Mouse (Mus musculus) liver, embryonic 14.5 days (tissue): ENCODE measurements around the gene Nodal. TPM values are rescaled to one million over a fixed set of nuclear protein-coding genes. Genes with fewer than 3 reads are reported as not detected.
A peak's percentile ranks its signal among the peaks of the same experiment; 100 is the strongest.

ENCODE experiments used
- ATAC-seq: fragments of 200-750 bp; cut with Nextera tagmentation; 2 replicates; pipeline ENCODE4 v1.8.0; 2017; ENCODE audit warnings: moderate number of reproducible peaks, mild to moderate bottlenecking, moderate library complexity; ENCODE audit not compliant: insufficient read depth
- DNase-seq, 3 experiments: peaks; one replicate each; pipeline ENCODE4 v3.0.0-alpha.2; 2012 to 2013; ENCODE audit warnings: low read depth in 3 of 3, low spot score in 3 of 3
- H3K27ac ChIP-seq: fragments of 300-500 bp; sonication (generic); 2 replicates; pipeline ENCODE4 v1.5.1; 2014; ENCODE audit warnings: moderate library complexity, mild to moderate bottlenecking, control low read depth, inconsistent platforms
- H3K27me3 ChIP-seq: fragments of 300-500 bp; sonication (generic); 2 replicates; pipeline ENCODE4 v1.6.1; 2014; ENCODE audit warnings: mild to moderate bottlenecking, low read length, moderate library complexity; ENCODE audit not compliant: control insufficient read depth, insufficient read depth
- H3K36me3 ChIP-seq: fragments of 300-500 bp; sonication (generic); replicated peaks from 2 replicates; pipeline ENCODE4 v1.6.1; 2014; ENCODE audit warnings: low read depth; ENCODE audit not compliant: control insufficient read depth, insufficient read depth
- H3K4me1 ChIP-seq, 2 experiments: fragments of 200-500 bp in 1 of 2; fragments of 300-500 bp in 1 of 2; sonication (generic) in 1 of 2; replicated peaks; 2 replicates each; pipeline ENCODE4 v1.6.1; 2012 to 2014; ENCODE audit warnings: antibody characterized with exemption in 1 of 2, inconsistent platforms in 1 of 2, low read length in 1 of 2; ENCODE audit not compliant: control insufficient read depth in 2 of 2, insufficient read depth in 2 of 2
- H3K4me2 ChIP-seq: fragments of 300-500 bp; sonication (generic); 2 replicates; pipeline ENCODE4 v1.6.1; 2014; ENCODE audit warnings: low read depth, mild to moderate bottlenecking, control low read depth, moderate library complexity
- H3K4me3 ChIP-seq, 2 experiments: fragments of 200-500 bp in 1 of 2; fragments of 300-500 bp in 1 of 2; sonication (generic) in 1 of 2; 2 replicates each; pipeline ENCODE4 v1.5.1; 2012 to 2014; ENCODE audit warnings: low read depth in 2 of 2, low read length in 2 of 2, mild to moderate bottlenecking in 2 of 2, control low read depth in 1 of 2, inconsistent platforms in 1 of 2, moderate library complexity in 1 of 2; ENCODE audit not compliant: insufficient read depth in 1 of 2
- H3K9ac ChIP-seq: fragments of 300-500 bp; sonication (generic); replicated peaks from 2 replicates; pipeline ENCODE4 v1.6.1; 2014; ENCODE audit warnings: mild to moderate bottlenecking, control low read depth, moderate library complexity
- H3K9me3 ChIP-seq: fragments of 300-500 bp; sonication (generic); 2 replicates; pipeline ENCODE4 v1.6.1; 2016; ENCODE audit warnings: low read length, mixed read lengths; ENCODE audit not compliant: control insufficient read depth
- CTCF ChIP-seq: IDR thresholded peaks from 2 replicates; pipeline ENCODE4 v1.5.1; 2016; ENCODE audit warnings: antibody characterized with exemption, low read depth, control low read depth
- EP300 ChIP-seq: IDR thresholded peaks from 2 replicates; pipeline ENCODE4 v1.6.1; 2016; ENCODE audit warnings: antibody characterized with exemption, low read depth
- WGBS: fragments of 180-500 bp; shearing (Covaris S2); extraction: QIAGEN DNeasy Blood & Tissue Kit; methylation state at CpG from one replicate; pipeline ENCODE4 v1.1.7; 2014; ENCODE audit not compliant: insufficient replicate concordance; 5-methylcytosine and 5-hydroxymethylcytosine counted together
- polyA plus RNA-seq, 2 experiments: library from polyadenylated mRNA; depleted of rRNA in 1 of 2; stranded (reverse) in 1 of 2; unstranded in 1 of 2; fragments of >200 nt; fragmentation: Nextera tagmentation in 1 of 2; extraction: Ambion mirVana in 1 of 2; gene quantifications; 2 replicates each; pipeline versions ENCODE4 v1.2.1 to v1.2.3; 2012 to 2014

Gene Nodal
- polyA plus RNA-seq, 2 experiments = 0.57 to 0.58 TPM

GRCm38 (mm10) chr10:61419146-61419545 lies 1.4 kb downstream of the Nodal start:
- Histone ChIP-seq H3K9ac (no peak overlapping the region), H3K27me3 (peaks cover 42% of the 10 kb centered on the region), H3K27ac (no peak overlapping the region), H3K4me3 (no peak overlapping the region), H3K36me3 (no peaks in the 10 kb centered on the region), H3K4me2 (peak overlapping the region; percentile 71), H3K4me1 (peaks cover 11 to 18% of the 10 kb centered on the region in 2 experiments), H3K9me3 (no peaks in the 10 kb centered on the region)
- TF ChIP-seq CTCF (no peak), EP300 (no peak)
- 12% methylated on average over 23 of the region's 24 CpGs for WGBS
- no peak for ATAC-seq
- DNase-seq = no peak

DNA sequence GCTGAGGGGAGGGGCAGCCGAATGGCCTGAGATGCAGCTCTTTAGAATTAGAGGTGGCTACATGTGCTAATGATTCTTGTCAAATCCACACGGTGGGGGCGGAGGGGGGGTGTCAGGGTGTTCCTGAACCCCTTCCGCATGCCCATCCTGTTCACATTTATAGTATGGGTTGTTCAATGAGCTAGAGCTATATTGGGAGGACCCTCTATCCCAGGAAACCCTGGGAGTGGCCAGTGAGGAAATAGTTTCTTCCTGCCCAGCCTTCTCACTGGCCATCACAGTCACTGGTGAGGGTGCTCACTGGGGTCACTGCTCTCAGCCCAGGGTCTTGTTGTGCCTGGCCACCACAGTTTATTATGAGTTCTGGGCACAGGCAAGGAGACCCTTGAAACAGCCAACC lies 2.2 kb downstream of the Nodal start:
- DNase-seq (no peak), ATAC-seq (no peak)
- no peak for TF ChIP-seq CTCF
- no peak for TF ChIP-seq EP300
- peaks cover 42% of the 10 kb centered on the region for H3K27me3 ChIP-seq
- H3K4me3 ChIP-seq = no peak overlapping the region
- no peaks in the 10 kb centered on the region for H3K36me3 ChIP-seq
- no peak overlapping the region for H3K4me2 ChIP-seq
- H3K4me1 ChIP-seq = peaks cover 7 to 17% of the 10 kb centered on the region in 2 experiments
- H3K9ac ChIP-seq = no peak overlapping the region
- no peaks in the 10 kb centered on the region for H3K9me3 ChIP-seq
- H3K27ac ChIP-seq = no peak overlapping the region
- WGBS = 44% methylated on average over 4 of the region's 4 CpGs

- 52% methylated on average over 12 of the region's 12 CpGs for WGBS
- Histone ChIP-seq H3K4me3 (no peak overlapping the region), H3K27ac (no peak overlapping the region), H3K4me2 (no peak overlapping the region), H3K36me3 (no peaks in the 10 kb centered on the region), H3K27me3 (peaks cover 32% of the 10 kb centered on the region), H3K9me3 (no peaks in the 10 kb centered on the region), H3K4me1 (peaks cover 0 to 17% of the 10 kb centered on the region in 2 experiments; a peak in 2 of 4 replicates), H3K9ac (no peak overlapping the region)
- TF ChIP-seq CTCF (no peak), EP300 (no peak)
- ATAC-seq (no peak), DNase-seq (no peak)
These were observed 5.1 kb downstream of the Nodal start for GRCm38 (mm10) chr10:61422861-61423260.

DNA sequence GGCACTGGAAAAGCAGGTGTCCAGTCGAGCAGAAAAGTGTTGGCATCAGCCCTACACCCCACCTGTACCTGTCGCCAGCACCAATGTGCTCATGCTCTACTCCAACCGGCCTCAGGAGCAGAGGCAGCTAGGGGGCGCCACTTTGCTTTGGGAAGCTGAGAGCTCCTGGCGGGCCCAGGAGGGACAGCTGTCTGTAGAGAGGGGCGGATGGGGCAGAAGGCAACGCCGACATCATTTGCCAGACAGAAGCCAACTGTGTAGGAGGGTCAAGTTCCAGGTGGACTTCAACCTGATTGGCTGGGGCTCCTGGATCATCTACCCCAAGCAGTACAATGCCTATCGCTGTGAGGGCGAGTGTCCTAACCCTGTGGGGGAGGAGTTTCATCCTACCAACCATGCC lies 5.5 kb downstream of the Nodal start:
- Histone ChIP-seq H3K36me3 (no peaks in the 10 kb centered on the region), H3K4me2 (no peak overlapping the region), H3K27ac (no peak overlapping the region), H3K27me3 (peaks cover 27% of the 10 kb centered on the region), H3K9me3 (no peaks in the 10 kb centered on the region), H3K4me1 (peaks cover 0 to 17% of the 10 kb centered on the region in 2 experiments; a peak in 2 of 4 replicates), H3K9ac (no peak overlapping the region), H3K4me3 (no peak overlapping the region)
- TF ChIP-seq EP300 (no peak), CTCF (peak; percentile 84)
- 47% methylated on average over 10 of the region's 10 CpGs for WGBS
- ATAC-seq = peak; percentile 13; the same call in 1 of the 2 replicates
- DNase-seq = no peak

- no peak overlapping the region for H3K27ac ChIP-seq
- H3K4me3 ChIP-seq = no peak overlapping the region
- H3K4me1 ChIP-seq = peaks cover 0 to 17% of the 10 kb centered on the region in 2 experiments; a peak in 2 of 4 replicates
- H3K27me3 ChIP-seq = peaks cover 15% of the 10 kb centered on the region
- no peaks in the 10 kb centered on the region for H3K36me3 ChIP-seq
- ATAC-seq (no peak), DNase-seq (no peak)
- 23% methylated on average over 7 of the region's 7 CpGs for WGBS
- H3K9me3 ChIP-seq = no peaks in the 10 kb centered on the region
- TF ChIP-seq CTCF (no peak), EP300 (no peak)
- H3K4me2 ChIP-seq = no peak overlapping the region
- H3K9ac ChIP-seq = no peak overlapping the region
These were observed 6.7 kb downstream of the Nodal start for GRCm38 (mm10) chr10:61424500-61424899.
